Mouse (Mus musculus) cortical plate, adult 2 months (tissue): ENCODE measurements at regions not wholly inside any gene's neighbourhood (a gene's known extent, or its start where the extent isn't known, plus 50 kb on each side); places are given as distances from the start of the nearest gene placed in this dataset.

Experiments
- H3K27ac ChIP-seq: fragments of 200-500 bp; 2 replicates; pipeline ENCODE4 v1.5.1; 2012; ENCODE audit warnings: low read length, control low read depth, inconsistent platforms; ENCODE audit not compliant: insufficient read depth
- H3K4me1 ChIP-seq: fragments of 200-500 bp; 2 replicates; pipeline ENCODE4 v1.6.1; 2011; ENCODE audit warnings: low read length; ENCODE audit not compliant: control insufficient read depth, insufficient read depth
- H3K4me3 ChIP-seq: fragments of 200-500 bp; 2 replicates; pipeline ENCODE4 v1.5.1; 2011; ENCODE audit warnings: mild to moderate bottlenecking, low read length, control low read depth; ENCODE audit not compliant: insufficient read depth
- CTCF ChIP-seq: fragments of 200-500 bp; IDR thresholded peaks from 2 replicates; pipeline ENCODE4 v1.5.1; 2011; ENCODE audit warnings: mild to moderate bottlenecking, control low read depth, low read length; ENCODE audit not compliant: insufficient read depth; ENCODE audit errors: extremely low read depth
- POLR2A ChIP-seq: fragments of 200-500 bp; IDR thresholded peaks from 2 replicates; pipeline ENCODE4 v1.6.1; 2011; ENCODE audit warnings: mild to moderate bottlenecking, low read length, control low read depth; ENCODE audit not compliant: insufficient read depth; ENCODE audit errors: extremely low read depth

DNA sequence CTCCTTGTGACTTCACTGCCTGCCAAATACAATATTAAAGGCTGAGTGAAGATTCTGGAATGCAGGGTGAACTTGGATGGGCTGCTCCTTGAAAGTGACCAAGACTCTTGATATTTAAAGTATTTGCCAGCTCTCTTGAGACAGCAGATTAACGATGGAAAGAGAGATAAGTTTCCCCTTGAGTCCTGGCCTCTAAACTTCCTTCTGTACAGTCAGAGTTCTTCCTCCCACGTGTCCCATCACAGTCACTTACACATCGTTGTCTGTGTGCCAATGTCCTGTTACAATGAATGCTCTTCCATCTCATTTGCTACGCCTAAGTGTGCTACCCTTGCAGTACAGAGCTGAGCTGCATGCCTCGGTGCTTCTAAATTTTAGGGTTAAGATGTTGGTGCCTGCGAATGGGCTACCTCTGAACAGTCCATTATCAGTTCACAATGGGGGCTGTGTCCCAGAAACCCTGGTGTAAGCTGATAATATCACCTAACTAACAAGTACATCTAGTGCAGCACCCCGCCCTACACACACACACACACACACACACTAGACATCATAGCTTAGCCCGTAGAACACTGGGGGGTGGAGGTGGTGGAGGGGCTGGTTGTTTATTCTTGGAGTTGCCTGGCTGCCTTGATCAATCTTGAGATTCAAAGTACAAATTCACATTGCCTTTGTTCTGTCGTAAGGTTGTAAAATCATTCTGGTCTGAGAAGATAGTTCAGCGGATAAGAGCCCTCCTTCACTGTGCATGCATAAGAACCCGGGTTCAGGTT is 207.9 kb upstream of the Pgrmc2 start:
- no peak for TF ChIP-seq POLR2A
- no peaks in the 10 kb centered on the region; the same call in 1 of the 2 replicates for H3K4me1 ChIP-seq
- H3K4me3 ChIP-seq = no peak overlapping the region
- no peak overlapping the region for H3K27ac ChIP-seq

DNA sequence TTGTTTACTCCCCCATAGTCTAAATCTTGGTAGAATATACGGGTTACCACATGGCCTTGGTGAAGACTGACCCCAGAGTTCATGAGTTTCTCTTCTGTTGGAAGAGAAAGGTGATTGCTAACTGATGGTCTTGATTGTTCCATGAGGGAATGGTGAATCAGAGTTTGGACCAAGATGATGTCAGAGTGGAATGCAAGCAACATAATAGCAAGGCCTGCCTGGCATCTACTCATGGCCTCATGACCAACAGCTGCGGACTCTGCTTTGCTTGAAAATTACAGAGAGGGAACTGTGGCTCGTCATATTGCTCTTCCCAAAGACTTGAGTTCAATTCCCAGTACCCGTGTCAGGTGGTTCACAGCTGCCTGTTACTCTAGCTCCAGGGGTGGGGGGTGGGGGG is 205.9 kb upstream of the Pgrmc2 start:
- Histone ChIP-seq H3K4me1 (no peaks in the 10 kb centered on the region), H3K27ac (no peak overlapping the region), H3K4me3 (no peak overlapping the region)
- TF ChIP-seq POLR2A = no peak
- no peak for TF ChIP-seq CTCF

DNA sequence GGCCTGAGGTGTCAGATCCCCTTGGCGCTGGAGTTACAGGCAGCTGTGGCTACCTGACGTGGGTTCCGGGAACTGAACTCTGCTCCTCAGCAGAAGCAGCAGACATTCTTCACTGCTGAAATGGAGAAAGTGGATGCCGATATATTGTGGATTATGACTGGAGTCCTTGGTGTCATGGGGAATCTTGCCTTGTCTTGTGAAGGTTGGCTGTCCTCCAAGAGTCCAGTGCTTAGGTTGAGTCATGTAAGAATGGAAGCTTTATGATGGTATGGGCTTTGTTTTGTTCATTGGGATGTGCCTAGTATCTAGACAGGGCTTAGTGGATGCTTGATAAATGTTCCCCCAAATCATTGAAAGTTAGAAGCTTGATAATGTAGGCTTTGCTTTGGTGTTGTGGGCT is 205.2 kb upstream of the Pgrmc2 start:
- Histone ChIP-seq H3K4me3 (no peak overlapping the region), H3K4me1 (no peaks in the 10 kb centered on the region), H3K27ac (no peak overlapping the region)
- TF ChIP-seq CTCF (no peak), POLR2A (no peak)

DNA sequence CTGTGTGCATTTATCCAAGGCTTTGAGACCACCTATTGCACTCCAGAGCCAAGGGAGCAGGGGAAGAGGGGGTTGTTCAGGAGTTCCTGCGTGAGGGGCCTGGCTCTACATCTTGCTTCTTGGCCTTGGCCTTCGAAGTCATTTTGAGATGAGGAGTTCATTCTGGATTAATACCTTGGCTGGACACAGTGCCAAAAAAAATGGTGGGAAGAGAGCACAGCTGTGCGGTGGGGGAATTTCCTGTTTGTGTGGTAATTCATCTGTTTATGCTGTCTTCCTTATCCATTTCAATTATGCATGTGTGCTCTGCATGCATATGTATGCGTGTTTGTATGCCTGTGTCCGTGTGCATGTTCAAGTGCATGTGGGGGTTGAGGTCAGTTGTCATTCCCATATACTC is 202.5 kb upstream of the Pgrmc2 start:
- no peak overlapping the region for H3K4me3 ChIP-seq
- H3K4me1 ChIP-seq = no peaks in the 10 kb centered on the region
- no peak overlapping the region for H3K27ac ChIP-seq
- TF ChIP-seq POLR2A (no peak), CTCF (no peak)

DNA sequence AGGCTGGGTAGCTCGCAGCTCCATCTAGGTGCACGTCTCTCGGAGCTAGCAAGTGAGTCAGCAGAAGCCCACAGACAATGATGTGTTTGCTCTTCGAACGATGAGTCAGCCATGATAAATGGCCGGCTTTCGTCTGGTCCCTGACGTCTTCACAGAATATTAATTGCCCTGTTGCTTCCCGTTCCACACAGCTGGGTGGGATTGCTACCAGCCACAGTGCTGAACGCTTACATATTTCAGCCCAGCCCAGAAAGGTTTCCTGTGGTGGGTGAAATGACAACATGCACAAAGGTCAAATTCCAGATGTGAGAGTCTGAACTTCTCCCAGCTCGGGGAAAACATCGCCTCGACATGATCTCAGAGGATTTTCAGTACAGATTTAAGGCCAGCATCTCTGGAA is 202.1 kb upstream of the Pgrmc2 start:
- no peak for TF ChIP-seq CTCF
- no peak for TF ChIP-seq POLR2A
- no peak overlapping the region for H3K4me3 ChIP-seq
- no peak overlapping the region for H3K27ac ChIP-seq
- H3K4me1 ChIP-seq = no peaks in the 10 kb centered on the region

DNA sequence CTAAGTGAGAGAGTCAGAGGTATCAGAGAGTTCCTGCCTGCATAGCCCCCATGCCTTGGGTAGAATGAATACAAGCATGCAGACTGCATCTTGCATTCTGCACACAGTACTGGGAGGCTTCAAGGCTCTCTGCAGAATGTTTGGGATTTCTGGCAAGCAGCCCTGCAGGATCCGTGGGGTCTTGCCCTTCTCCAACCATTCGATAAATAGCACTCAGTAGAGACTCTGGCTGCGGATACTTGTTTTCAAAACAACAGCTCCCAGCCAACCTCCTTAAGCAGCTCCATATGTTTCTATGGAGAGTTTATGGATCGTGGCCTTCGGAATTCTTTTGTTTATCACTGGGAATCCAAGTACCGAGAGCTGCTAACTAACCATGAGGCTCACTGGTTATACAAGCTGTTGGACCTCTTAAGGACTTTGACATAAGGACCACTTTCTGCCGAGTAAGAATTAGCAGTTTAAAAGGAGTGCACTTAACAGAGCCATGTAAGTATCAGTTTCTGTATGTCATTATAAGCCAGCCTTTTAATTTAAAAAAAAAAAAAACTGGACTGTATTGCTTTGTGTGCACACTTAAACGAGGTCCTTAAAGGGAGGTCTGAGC is 199.7 kb upstream of the Pgrmc2 start:
- H3K27ac ChIP-seq = no peak overlapping the region
- TF ChIP-seq POLR2A (no peak), CTCF (no peak)
- no peaks in the 10 kb centered on the region for H3K4me1 ChIP-seq
- no peak overlapping the region for H3K4me3 ChIP-seq

DNA sequence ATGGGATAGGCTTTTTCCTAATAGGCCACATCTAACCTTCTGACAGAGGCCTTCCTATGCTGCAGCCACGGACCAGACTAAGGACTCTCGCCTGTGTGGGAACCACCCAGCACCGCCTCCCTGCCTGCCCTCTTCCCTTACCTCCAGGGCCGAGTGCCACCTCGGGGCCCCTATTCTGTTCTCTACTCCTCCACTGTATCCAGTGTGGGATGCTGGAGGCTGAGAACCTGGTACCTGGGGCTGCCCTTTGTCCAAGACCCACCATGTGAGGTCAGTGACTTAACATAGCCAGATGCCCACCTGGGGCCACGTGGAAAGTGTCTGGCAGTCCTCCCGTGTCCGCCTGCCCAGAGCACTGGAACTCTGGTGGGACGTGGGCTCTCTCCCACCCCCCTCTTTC is 193.2 kb upstream of the Pgrmc2 start:
- no peak for TF ChIP-seq CTCF
- no peak for TF ChIP-seq POLR2A
- Histone ChIP-seq H3K4me3 (no peak overlapping the region), H3K27ac (no peak overlapping the region), H3K4me1 (no peaks in the 10 kb centered on the region)

DNA sequence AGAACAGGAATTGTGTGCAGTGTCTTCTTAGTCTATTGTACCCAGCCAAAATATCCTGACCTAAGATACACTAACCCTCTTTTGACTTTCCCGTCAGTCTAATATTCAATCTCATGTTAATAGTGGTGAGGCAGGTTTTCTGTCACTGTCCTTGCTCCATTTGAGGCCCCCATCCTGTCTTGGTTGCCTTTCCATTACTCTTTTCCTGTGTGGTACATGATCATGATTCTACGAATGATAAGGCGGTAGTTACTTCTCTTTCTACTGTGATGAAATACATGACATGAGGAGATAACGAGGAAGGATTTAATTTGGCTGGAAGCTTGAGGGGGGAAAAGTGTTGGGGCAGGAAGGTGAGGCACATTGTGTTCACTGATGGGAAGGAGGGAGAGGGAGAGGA is 185.7 kb upstream of the Pgrmc2 start:
- no peak for TF ChIP-seq CTCF
- no peak for TF ChIP-seq POLR2A
- Histone ChIP-seq H3K27ac (no peak overlapping the region), H3K4me1 (no peaks in the 10 kb centered on the region), H3K4me3 (no peak overlapping the region)

DNA sequence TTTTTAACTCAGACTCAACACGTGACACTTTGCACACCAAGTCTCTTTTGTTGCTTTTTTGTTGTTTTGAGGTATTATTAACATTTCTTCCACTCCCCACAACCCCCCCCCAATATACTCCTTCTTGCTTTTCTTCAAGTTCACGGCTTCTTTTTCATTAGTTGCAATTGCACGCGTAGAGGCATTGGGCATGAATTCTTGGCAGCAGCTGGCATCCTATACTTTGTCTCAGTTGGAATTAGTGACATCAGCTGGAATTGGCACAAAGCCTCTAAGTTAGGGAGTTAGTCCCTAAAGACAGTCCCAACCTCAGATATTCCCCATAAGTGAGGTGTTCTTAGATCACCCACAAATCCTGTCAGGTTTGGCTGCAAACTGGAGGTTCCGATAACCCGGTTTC is 183.4 kb upstream of the Pgrmc2 start:
- no peak overlapping the region for H3K4me3 ChIP-seq
- TF ChIP-seq CTCF = no peak
- TF ChIP-seq POLR2A = no peak
- H3K4me1 ChIP-seq = no peaks in the 10 kb centered on the region
- no peak overlapping the region for H3K27ac ChIP-seq

DNA sequence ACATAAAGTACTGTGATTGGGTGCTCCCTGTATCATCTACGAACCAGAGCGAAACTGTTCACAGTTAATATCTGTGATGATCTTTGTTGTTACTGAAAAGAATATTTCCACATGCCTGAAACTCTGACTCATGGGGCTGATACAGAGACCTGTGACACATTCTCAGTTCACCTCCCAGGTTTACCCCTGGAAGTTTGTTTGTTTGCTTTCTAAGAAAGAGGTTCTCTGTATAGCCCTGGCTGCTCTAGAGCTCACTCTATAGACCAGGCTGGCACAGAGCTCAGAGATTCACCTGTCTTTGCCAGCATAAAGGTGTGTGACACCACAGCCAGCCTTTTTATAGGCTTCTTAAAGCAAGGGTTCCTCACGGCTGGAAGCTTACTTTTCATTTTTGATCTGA is 182.6 kb upstream of the Pgrmc2 start:
- Histone ChIP-seq H3K4me3 (no peak overlapping the region), H3K4me1 (no peaks in the 10 kb centered on the region), H3K27ac (no peak overlapping the region)
- TF ChIP-seq POLR2A = no peak
- TF ChIP-seq CTCF = no peak

DNA sequence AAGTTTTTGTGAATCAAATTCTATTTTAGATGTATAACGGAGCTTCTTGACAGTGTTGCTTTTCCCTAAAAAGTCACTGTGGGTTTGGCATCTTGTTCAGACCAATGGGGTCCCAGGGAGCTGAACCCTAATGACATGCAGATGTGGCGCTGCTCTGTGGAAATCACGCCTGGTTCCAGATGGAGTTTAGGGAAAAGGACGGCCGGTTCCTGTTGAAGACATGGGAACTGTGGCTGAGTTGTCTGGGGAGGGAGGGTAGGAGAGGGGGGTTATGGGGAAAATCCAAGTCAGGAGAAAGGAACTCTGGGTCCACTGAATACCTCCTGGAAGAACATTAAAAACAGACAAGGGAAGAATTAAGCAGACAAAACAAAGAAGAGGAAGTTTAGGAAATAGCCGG is 175.4 kb upstream of the Pgrmc2 start:
- Histone ChIP-seq H3K4me1 (no peaks in the 10 kb centered on the region), H3K4me3 (no peak overlapping the region), H3K27ac (no peak overlapping the region)
- TF ChIP-seq CTCF = no peak
